Mouse (Mus musculus) embryonic facial prominence, embryonic 11.5 days (tissue): ENCODE measurements at regions not wholly inside any gene's neighbourhood (a gene's known extent, or its start where the extent isn't known, plus 50 kb on each side); places are given as distances from the start of the nearest gene placed in this dataset.

Experiments
- ATAC-seq: fragments of 200-750 bp; cut with Nextera tagmentation; replicated peaks from 2 replicates; pipeline ENCODE4 v1.8.0; 2017; ENCODE audit warnings: low read depth; ENCODE audit not compliant: insufficient number of reproducible peaks, low FRiP score, low TSS enrichment
- DNase-seq: peaks from one replicate; pipeline ENCODE4 v3.0.0-alpha.2; 2015; ENCODE audit warnings: low spot score
- H3K27ac ChIP-seq: fragments of 300-500 bp; sonication (generic); replicated peaks from 2 replicates; pipeline ENCODE4 v1.5.1; 2014; ENCODE audit warnings: mild to moderate bottlenecking, low read depth, low read length, control low read depth
- H3K27me3 ChIP-seq: fragments of 300-500 bp; sonication (generic); 2 replicates; pipeline ENCODE4 v1.6.1; 2014; ENCODE audit warnings: mild to moderate bottlenecking, low read length, moderate library complexity, mixed read lengths; ENCODE audit not compliant: control insufficient read depth, insufficient read depth
- H3K36me3 ChIP-seq: fragments of 300-500 bp; sonication (generic); replicated peaks from 2 replicates; pipeline ENCODE4 v1.6.1; 2014; ENCODE audit warnings: low read depth, mild to moderate bottlenecking, low read length, moderate library complexity, mixed read lengths; ENCODE audit not compliant: control insufficient read depth, insufficient read depth
- H3K4me1 ChIP-seq: fragments of 300-500 bp; sonication (generic); 2 replicates; pipeline ENCODE4 v1.6.1; 2014; ENCODE audit warnings: low read length, mixed read lengths; ENCODE audit not compliant: control insufficient read depth, insufficient read depth
- H3K4me2 ChIP-seq: fragments of 300-500 bp; sonication (generic); 2 replicates; pipeline ENCODE4 v1.6.1; 2014; ENCODE audit warnings: low read depth, mild to moderate bottlenecking, control low read depth, low read length, moderate library complexity
- H3K4me3 ChIP-seq: fragments of 300-500 bp; sonication (generic); 2 replicates; pipeline ENCODE4 v1.5.1; 2014; ENCODE audit warnings: low read depth, low read length, control low read depth
- H3K9ac ChIP-seq: fragments of 300-500 bp; sonication (generic); replicated peaks from 2 replicates; pipeline ENCODE4 v1.6.1; 2014; ENCODE audit warnings: mild to moderate bottlenecking, control low read depth, low read length
- H3K9me3 ChIP-seq: fragments of 300-500 bp; sonication (generic); replicated peaks from 2 replicates; pipeline ENCODE4 v1.6.1; 2016; ENCODE audit warnings: mild to moderate bottlenecking, low read length, inconsistent platforms, mixed read lengths; ENCODE audit not compliant: control insufficient read depth
- WGBS: fragments of 180-500 bp; shearing (Covaris S2); extraction: QIAGEN DNeasy Blood & Tissue Kit; methylation state at CpG from one replicate; pipeline ENCODE4 v1.1.7; 2014; 5-methylcytosine and 5-hydroxymethylcytosine counted together

DNA sequence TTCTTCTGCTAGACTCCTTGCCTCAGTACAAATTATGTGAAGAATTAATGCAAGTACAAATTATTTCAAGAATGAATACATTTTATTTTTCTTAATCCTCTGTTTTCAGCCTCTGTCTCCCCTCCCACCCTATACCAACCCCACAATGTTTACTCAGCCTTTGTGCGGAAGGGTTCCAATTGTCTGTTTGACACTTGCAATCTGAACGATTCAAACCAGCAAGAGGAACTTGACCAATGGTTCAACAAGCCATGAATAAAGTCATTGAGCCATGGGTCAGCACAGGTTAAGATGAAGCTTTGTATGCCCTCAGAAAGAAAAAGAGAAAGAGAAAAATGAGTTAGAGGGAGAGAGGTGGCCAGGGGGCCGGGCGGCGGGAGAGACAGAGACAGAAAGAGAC, 601.5 kb upstream of the Tenm2 start:
- no peaks in the 10 kb centered on the region for H3K27me3 ChIP-seq
- ATAC-seq, result no peak
- DNase-seq, result no peak
- 42% methylated on average over 2 of the region's 5 CpGs for WGBS
- no peak overlapping the region for H3K9ac ChIP-seq
- no peak overlapping the region for H3K4me3 ChIP-seq
- H3K27ac ChIP-seq, result no peak overlapping the region
- H3K9me3 ChIP-seq, result no peaks in the 10 kb centered on the region
- H3K4me2 ChIP-seq, result no peak overlapping the region
- no peaks in the 10 kb centered on the region for H3K36me3 ChIP-seq
- H3K4me1 ChIP-seq, result no peaks in the 10 kb centered on the region

DNA sequence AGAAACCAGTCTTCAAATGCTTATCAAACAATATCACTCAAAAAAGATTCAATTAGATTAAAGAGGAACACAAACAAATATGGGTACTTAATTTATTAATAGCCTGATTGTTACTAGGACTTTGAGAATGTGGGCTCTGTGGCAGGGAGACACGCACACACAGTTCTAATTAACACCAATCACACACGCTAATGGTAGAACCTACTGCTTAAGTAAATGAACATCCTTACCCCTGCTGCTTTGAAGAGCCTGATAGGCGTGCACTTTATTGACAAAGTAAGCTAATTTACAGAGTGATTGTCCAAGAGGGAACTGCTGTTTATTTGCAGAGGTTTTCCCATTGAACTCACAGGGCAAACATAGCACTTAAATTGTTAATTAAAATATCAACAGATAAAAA, 595.2 kb upstream of the Tenm2 start:
- Histone ChIP-seq H3K4me2 (no peak overlapping the region), H3K4me3 (no peak overlapping the region), H3K27ac (no peak overlapping the region), H3K36me3 (no peaks in the 10 kb centered on the region), H3K4me1 (no peaks in the 10 kb centered on the region), H3K27me3 (no peaks in the 10 kb centered on the region), H3K9me3 (no peaks in the 10 kb centered on the region), H3K9ac (no peak overlapping the region)
- no peak for DNase-seq
- WGBS, result 51% methylated on average over 3 of the region's 3 CpGs
- ATAC-seq, result no peak

DNA sequence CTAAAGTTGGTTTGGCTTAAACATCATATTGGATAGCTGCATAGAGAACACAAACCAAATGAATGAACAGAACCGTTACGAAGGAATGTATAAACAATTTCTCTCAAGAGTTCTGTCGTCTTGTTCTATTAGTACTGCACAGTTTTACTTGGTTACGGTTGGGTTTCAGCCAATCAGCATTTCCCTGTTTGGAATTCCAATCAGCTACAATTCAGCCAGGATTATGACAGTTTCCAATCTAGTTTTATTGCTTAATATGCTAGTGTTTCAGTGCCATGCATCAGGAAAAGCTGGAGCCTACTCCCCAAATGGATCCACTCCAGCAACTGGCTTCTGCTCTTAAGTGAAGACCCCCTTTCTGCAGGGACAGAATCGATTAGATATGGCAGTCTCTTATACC, 571.0 kb upstream of the Tenm2 start:
- 85% methylated on average over 5 of the region's 5 CpGs for WGBS
- no peaks in the 10 kb centered on the region for H3K4me1 ChIP-seq
- H3K4me3 ChIP-seq, result no peak overlapping the region
- H3K4me2 ChIP-seq, result no peak overlapping the region
- no peaks in the 10 kb centered on the region for H3K27me3 ChIP-seq
- H3K9me3 ChIP-seq, result no peaks in the 10 kb centered on the region
- H3K9ac ChIP-seq, result no peak overlapping the region
- no peaks in the 10 kb centered on the region for H3K36me3 ChIP-seq
- H3K27ac ChIP-seq, result no peak overlapping the region
- ATAC-seq, result no peak
- DNase-seq, result no peak

DNA sequence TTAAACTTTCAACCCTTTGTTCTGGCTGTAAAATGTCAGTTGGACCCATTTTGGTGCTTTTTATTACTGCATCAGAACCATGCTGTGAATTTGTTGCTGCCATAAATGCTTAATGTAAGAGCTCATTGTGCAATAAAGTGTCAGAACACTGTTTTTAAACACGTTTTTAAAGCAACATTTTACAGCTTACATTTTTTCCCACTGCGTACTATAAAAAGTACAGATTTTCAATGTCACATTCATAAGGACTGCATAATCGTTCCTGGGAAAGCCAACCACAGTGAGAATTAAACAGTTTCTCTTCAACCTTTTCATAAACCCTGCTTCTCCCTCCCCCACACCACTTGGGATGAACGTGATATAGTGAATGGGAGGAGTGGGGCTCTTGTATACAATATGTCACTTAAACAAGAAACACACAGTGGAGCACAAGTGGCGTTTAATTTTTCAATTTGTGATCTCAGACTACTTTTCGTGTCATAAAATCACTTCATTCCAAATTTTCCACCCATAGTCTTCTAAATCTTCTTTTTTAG, 563.1 kb upstream of the Tenm2 start:
- Histone ChIP-seq H3K9ac (no peak overlapping the region), H3K27me3 (no peaks in the 10 kb centered on the region), H3K27ac (no peak overlapping the region), H3K36me3 (no peaks in the 10 kb centered on the region), H3K4me2 (no peak overlapping the region), H3K4me1 (no peaks in the 10 kb centered on the region), H3K4me3 (no peak overlapping the region), H3K9me3 (no peaks in the 10 kb centered on the region)
- DNase-seq, result no peak
- WGBS, result 79% methylated on average over 6 of the region's 6 CpGs
- ATAC-seq, result no peak

DNA sequence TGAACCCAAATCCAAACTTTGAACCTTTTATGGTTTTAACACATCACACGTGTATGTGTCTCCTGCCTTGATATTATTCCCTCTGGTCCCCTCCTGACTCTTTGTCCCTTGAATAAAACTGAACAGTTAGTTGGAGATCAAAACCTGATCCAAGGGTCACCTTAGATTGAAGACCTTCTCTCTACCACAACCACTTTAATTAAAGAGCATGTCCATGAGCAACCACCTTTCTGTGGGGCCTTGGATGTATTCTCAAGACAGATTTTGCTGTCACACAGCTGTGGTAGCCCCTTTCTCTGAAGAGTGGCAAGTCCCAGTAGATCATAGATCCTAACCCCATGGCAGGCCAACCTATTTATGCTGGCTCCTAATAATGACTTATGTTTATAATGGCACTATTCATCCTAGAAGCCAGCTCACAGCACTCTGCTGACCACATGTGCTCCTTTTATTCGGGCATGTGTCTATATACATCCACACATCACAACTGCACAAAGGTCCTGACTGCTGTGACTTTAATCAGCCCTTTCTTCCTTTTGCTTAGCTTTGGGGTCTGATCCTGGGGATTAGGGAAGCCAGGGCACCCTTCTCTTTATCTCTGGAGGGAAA, 536.8 kb upstream of the Tenm2 start:
- ATAC-seq (no peak), DNase-seq (no peak)
- H3K9ac ChIP-seq, result no peak overlapping the region
- no peaks in the 10 kb centered on the region for H3K4me1 ChIP-seq
- 59% methylated on average over 2 of the region's 2 CpGs for WGBS
- H3K27me3 ChIP-seq, result no peaks in the 10 kb centered on the region
- H3K27ac ChIP-seq, result no peak overlapping the region
- no peaks in the 10 kb centered on the region for H3K36me3 ChIP-seq
- H3K4me2 ChIP-seq, result no peak overlapping the region
- H3K9me3 ChIP-seq, result no peaks in the 10 kb centered on the region
- H3K4me3 ChIP-seq, result no peak overlapping the region

DNA sequence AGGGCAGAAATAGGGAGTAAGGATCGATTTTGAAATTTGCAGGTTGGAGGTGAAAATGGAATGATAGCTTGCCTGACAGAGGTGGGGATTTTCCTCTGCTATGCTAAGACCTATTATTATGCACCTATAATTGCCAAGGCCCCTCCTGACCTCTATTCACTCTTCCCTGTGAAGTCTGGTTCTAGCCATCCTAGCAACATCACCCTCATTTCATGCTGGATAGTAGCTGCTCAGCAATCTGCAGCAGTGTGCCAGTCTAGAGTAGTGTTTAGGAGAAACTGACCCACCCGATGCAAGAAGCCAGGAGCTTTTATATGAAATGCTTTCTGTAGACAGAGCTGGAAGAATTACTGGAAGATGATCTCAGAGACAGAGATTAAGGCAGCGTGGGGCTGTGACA, 535.1 kb upstream of the Tenm2 start:
- no peak for ATAC-seq
- no peak overlapping the region for H3K4me3 ChIP-seq
- H3K27me3 ChIP-seq, result no peaks in the 10 kb centered on the region
- no peaks in the 10 kb centered on the region for H3K4me1 ChIP-seq
- H3K9me3 ChIP-seq, result no peaks in the 10 kb centered on the region
- no peak overlapping the region for H3K27ac ChIP-seq
- H3K4me2 ChIP-seq, result no peak overlapping the region
- DNase-seq, result no peak
- WGBS, result 74% methylated on average over 3 of the region's 3 CpGs
- H3K9ac ChIP-seq, result no peak overlapping the region
- no peaks in the 10 kb centered on the region for H3K36me3 ChIP-seq

DNA sequence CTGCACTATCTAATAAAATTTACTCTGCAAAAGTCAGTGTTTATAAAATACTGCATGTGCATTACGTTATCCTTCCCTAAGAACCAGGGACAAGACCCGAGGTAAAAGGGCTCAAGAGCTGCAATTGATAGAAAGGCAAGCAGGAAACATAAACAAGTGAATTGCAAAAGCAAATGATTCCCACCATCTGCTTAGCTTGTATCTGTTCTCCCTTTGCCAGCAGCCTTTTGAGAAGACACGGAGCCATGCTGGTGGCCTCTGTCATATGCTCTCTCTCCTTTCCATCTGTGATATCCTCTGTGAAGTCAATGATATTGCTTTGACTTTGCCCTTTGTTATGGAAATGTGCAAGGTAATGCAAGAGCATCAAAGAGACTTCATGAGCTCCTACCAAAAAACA, 532.4 kb upstream of the Tenm2 start:
- no peak for ATAC-seq
- Histone ChIP-seq H3K27ac (no peak overlapping the region), H3K9ac (no peak overlapping the region), H3K36me3 (no peaks in the 10 kb centered on the region), H3K9me3 (no peaks in the 10 kb centered on the region), H3K27me3 (no peaks in the 10 kb centered on the region), H3K4me2 (no peak overlapping the region), H3K4me3 (no peak overlapping the region), H3K4me1 (no peaks in the 10 kb centered on the region)
- WGBS, result 62% methylated on average over 3 of the region's 3 CpGs
- DNase-seq, result no peak

DNA sequence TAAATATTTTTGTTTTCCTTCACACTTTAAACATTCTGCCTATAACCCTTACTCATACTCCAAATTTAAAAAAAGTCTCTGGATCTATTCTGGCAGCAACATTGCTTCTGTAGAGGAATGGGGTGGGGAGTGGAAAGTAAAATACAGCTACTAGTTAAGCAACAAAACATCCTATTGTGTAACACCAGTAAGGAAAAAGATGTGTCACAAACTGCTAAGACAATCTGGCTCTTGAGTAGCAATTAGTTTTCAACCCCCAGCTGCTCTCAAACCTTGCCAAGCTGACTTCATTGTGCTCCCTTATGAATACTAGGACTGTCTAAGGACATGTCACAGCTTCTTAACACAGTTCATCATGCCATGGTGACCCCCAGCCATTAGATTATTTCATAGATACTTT, 500.2 kb upstream of the Tenm2 start:
- Histone ChIP-seq H3K4me3 (no peak overlapping the region), H3K9ac (no peak overlapping the region), H3K36me3 (no peaks in the 10 kb centered on the region), H3K27me3 (no peaks in the 10 kb centered on the region), H3K4me2 (no peak overlapping the region), H3K9me3 (no peaks in the 10 kb centered on the region), H3K27ac (no peak overlapping the region), H3K4me1 (no peaks in the 10 kb centered on the region)
- DNase-seq (no peak), ATAC-seq (no peak)
